In the genomic region with DNA sequence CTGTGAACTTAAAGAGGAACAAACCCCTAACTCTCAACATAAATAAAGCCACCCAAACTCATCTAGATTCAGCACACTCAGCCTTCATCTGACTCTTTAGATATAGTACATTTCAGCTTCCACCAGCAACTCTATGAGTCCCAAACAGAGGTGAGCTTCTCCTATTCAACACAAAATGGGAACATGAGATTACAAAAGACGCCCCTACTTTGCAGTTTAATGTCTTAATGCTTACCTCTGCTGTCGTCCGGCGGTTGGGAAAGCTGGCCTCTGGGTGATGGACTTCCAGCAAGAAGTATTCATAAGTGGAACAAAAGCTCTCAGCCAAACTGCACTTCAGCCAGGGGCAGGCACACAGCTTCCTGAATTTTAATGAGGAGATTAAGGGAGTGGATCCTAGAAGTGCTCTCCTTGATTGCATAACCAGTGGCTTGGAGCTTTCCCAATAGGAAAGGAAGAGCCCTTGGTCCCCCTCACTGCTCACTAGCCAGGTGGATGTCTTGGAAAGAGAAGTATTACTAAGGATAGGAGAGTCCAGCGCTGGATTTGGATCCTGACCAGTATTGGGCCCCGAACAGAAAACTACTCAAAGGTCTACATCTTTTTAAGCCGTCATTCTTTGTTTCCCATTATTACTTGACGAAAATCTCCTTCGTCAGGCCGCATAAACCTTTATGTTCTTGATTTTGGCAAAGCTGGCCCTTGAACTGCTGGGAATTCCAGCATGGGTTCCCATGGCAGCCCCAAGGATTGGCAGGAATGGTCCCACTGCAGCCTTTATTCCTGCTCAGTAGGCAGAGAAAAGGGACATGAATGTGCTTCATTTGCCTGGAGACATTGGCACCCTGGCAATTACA, we compare ENCODE assay signal across 11 mouse cellular contexts. TPM values are rescaled to one million over a fixed set of nuclear protein-coding genes. Genes with fewer than 3 reads are reported as not detected.
DNase-seq lines count a peak whose midpoint lies in the region; ATAC-seq and TF ChIP-seq lines count a peak whose summit lies in the region.
"Had no signal": no experiment of that assay in that cellular context is flagged by ENCODE, and none has a peak within 500 bp of the region (broad histone marks: within the 10 kb centered on the region; RNA-seq: fewer than 3 reads in every experiment).

A gene (minus strand): TSS at position 727 of the 857 bp plus-strand sequence.

- WGBS in forebrain, embryonic 10.5 days = 30% methylated on average over 10 of the region's 10 CpGs
- 72% methylated on average over 10 of the region's 10 CpGs for WGBS in heart, embryonic 11.5 days (ENCODE audit: insufficient replicate concordance)
- 75% methylated on average over 10 of the region's 10 CpGs for WGBS in liver, postnatal 0 days (ENCODE audit: insufficient replicate concordance)

- H3K27ac ChIP-seq in forebrain, embryonic 10.5 days = peak within 1 kb of the TSS; percentile 88
- H3K27ac ChIP-seq in heart, embryonic 11.5 days (ENCODE audit: low read depth, low read length) = no peak within 1 kb of the TSS
- H3K27ac ChIP-seq in liver, postnatal 0 days (ENCODE audit: low read depth) = no peak within 1 kb of the TSS
- H3K27ac ChIP-seq: macrophage; stomach, embryonic 15.5 days had no signal

- peaks cover 19% of the 10 kb centered on the region; the same call in 1 of the 2 replicates for H3K36me3 ChIP-seq in forebrain, embryonic 10.5 days (replicated peaks)
- no peaks in the 10 kb centered on the region for H3K36me3 ChIP-seq in heart, embryonic 11.5 days (ENCODE audit: control insufficient read depth, insufficient read depth, low read length)
- no peaks in the 10 kb centered on the region for H3K36me3 ChIP-seq in liver, postnatal 0 days (replicated peaks; ENCODE audit: insufficient read depth, low read length)
- H3K36me3 ChIP-seq: stomach, embryonic 15.5 days had no signal

- H3K9me3 ChIP-seq in forebrain, embryonic 10.5 days = no peaks in the 10 kb centered on the region; the same call in 1 of the 2 replicates
- no peaks in the 10 kb centered on the region for H3K9me3 ChIP-seq in heart, embryonic 11.5 days (replicated peaks; ENCODE audit: control insufficient read depth, low read length)
- no peaks in the 10 kb centered on the region for H3K9me3 ChIP-seq in liver, postnatal 0 days (ENCODE audit: low read length)
- H3K9me3 ChIP-seq: stomach, embryonic 15.5 days had no signal

- no peak for TF ChIP-seq CTCF in liver, postnatal 0 days (IDR thresholded peaks at IDR 0.05; ENCODE audit: low read depth)

- no peaks in the 10 kb centered on the region for H3K27me3 ChIP-seq in forebrain, embryonic 10.5 days (ENCODE audit: poor library complexity, severe bottlenecking)
- no peaks in the 10 kb centered on the region for H3K27me3 ChIP-seq in heart, embryonic 11.5 days (ENCODE audit: control insufficient read depth, insufficient read depth, low read length)
- no peaks in the 10 kb centered on the region for H3K27me3 ChIP-seq in liver, postnatal 0 days (ENCODE audit: insufficient read depth, low read length)
- H3K27me3 ChIP-seq: stomach, embryonic 15.5 days had no signal

- DNase-seq in cerebellum, adult 9-11 months = peak; percentile 32
- peak; percentile 75 for DNase-seq in forebrain, embryonic 10.5 days (ENCODE audit: extremely low spot score, low spot score)
- peak; percentile 53 to 61 for DNase-seq in layer of hippocampus, postnatal 10 days (ENCODE audit: low spot score in 2 of 2)
- DNase-seq in lung, postnatal 4 days = peak; percentile 56 to 60
- no peak for DNase-seq in liver, postnatal 0 days
- no peak for DNase-seq in thymus, postnatal 4 days

- H3K4me3 ChIP-seq in forebrain, embryonic 10.5 days = peak within 1 kb of the TSS; percentile 40
- no peak within 1 kb of the TSS for H3K4me3 ChIP-seq in heart, embryonic 11.5 days (ENCODE audit: low read depth, low read length)
- H3K4me3 ChIP-seq in liver, postnatal 0 days (ENCODE audit: low read depth, low read length) = no peak within 1 kb of the TSS
- H3K4me3 ChIP-seq: stomach, embryonic 15.5 days had no signal

- no peak for TF ChIP-seq EP300 in liver, postnatal 0 days (IDR thresholded peaks at IDR 0.05; ENCODE audit: low read depth)

- no peak within 1 kb of the TSS for H3K9ac ChIP-seq in heart, embryonic 11.5 days (ENCODE audit: low read depth, low read length)
- H3K9ac ChIP-seq in liver, postnatal 0 days (replicated peaks) = no peak within 1 kb of the TSS
- H3K9ac ChIP-seq: stomach, embryonic 15.5 days had no signal

- peaks cover 35% of the 10 kb centered on the region for H3K4me1 ChIP-seq in forebrain, embryonic 10.5 days
- no peaks in the 10 kb centered on the region for H3K4me1 ChIP-seq in heart, embryonic 11.5 days (ENCODE audit: control insufficient read depth, insufficient read depth, low read length)
- no peaks in the 10 kb centered on the region for H3K4me1 ChIP-seq in liver, postnatal 0 days (ENCODE audit: insufficient read depth)
- H3K4me1 ChIP-seq: stomach, embryonic 15.5 days had no signal

- no peak for ATAC-seq in heart, embryonic 11.5 days (replicated peaks; ENCODE audit: insufficient number of reproducible peaks, low FRiP score, low TSS enrichment)
- no peak for ATAC-seq in activated CD4-positive, CD25-positive, alpha-beta regulatory T cell, adult 4 months
- ATAC-seq in liver, postnatal 0 days = no peak

- H3K4me2 ChIP-seq in heart, embryonic 11.5 days = no peak within 1 kb of the TSS
- H3K4me2 ChIP-seq in liver, postnatal 0 days (ENCODE audit: low read depth, low read length) = no peak within 1 kb of the TSS
- H3K4me2 ChIP-seq: stomach, embryonic 15.5 days had no signal

RNA-seq across cellular contexts. Expression of the gene that starts here (rescaled TPM):
- 10.2 and 11.5 TPM in 2 replicates for polyA plus RNA-seq in forebrain, embryonic 10.5 days (2016; fragmentation: Nextera tagmentation; extraction: Ambion mirVana)
- total RNA-seq in layer of hippocampus, postnatal 10 days (2021) = 100 to 1,000 TPM; 138 to 141 TPM
- polyA plus RNA-seq in heart, embryonic 11.5 days (2014; fragmentation: Nextera tagmentation; extraction: Ambion mirVana) = not detected in 2 replicates
- not detected for polyA plus RNA-seq in activated CD4-positive, CD25-positive, alpha-beta regulatory T cell, adult 4 months (2017; shearing (Covaris generic))
- polyA plus RNA-seq in liver, postnatal 0 days (2015; fragmentation: Nextera tagmentation; extraction: Ambion mirVana) = not detected in 2 replicates
- total RNA-seq: hematopoietic stem cell, adult 5-6 weeks had no signal
- polyA plus RNA-seq: macrophage had no signal

Comparison
In these comparisons a context has a peak if more than half of its experiments do, and no peak if none do; other contexts are left out.
1. RNA of the gene that starts here (polyA plus RNA-seq): 10.2 to 11.5 TPM in forebrain, embryonic 10.5 days; not detected in liver, postnatal 0 days, not detected in heart, embryonic 11.5 days and not detected in activated CD4-positive, CD25-positive, alpha-beta regulatory T cell, adult 4 months; every median in the first group is over 10 times any median in the second.
2. DNase-seq: peak in cerebellum, adult 9-11 months (single experiment), forebrain, embryonic 10.5 days (single experiment), layer of hippocampus, postnatal 10 days (2 of 2) and lung, postnatal 4 days (2 of 2); none in liver, postnatal 0 days (single experiment) and thymus, postnatal 4 days (single experiment).